Mouse (Mus musculus) midbrain, postnatal 0 days (tissue): ENCODE measurements around the gene Ssbp2. TPM values are rescaled to one million over a fixed set of nuclear protein-coding genes. Genes with fewer than 3 reads are reported as not detected.

Experiments
- ATAC-seq: fragments of 200-750 bp; cut with Nextera tagmentation; 2 replicates; pipeline ENCODE4 v1.8.0; 2017; ENCODE audit warnings: moderate number of reproducible peaks, mild to moderate bottlenecking, moderate TSS enrichment, moderate library complexity; ENCODE audit not compliant: low FRiP score
- DNase-seq: peaks from one replicate; pipeline ENCODE4 v3.0.0-alpha.2; 2015; ENCODE audit warnings: low spot score
- H3K27ac ChIP-seq: fragments of 300-500 bp; sonication (generic); 2 replicates; pipeline ENCODE4 v1.5.1; 2014; ENCODE audit warnings: low read depth, mild to moderate bottlenecking, low read length, mixed read lengths
- H3K27me3 ChIP-seq: fragments of 300-500 bp; sonication (generic); 2 replicates; pipeline ENCODE4 v1.6.1; 2014; ENCODE audit warnings: low read length, control low read depth, mixed read lengths; ENCODE audit not compliant: insufficient read depth
- H3K36me3 ChIP-seq: fragments of 300-500 bp; sonication (generic); 2 replicates; pipeline ENCODE4 v1.6.1; 2014; ENCODE audit warnings: low read length, control low read depth, mixed read lengths; ENCODE audit not compliant: insufficient read depth
- H3K4me1 ChIP-seq: fragments of 300-500 bp; sonication (generic); 2 replicates; pipeline ENCODE4 v1.6.1; 2014; ENCODE audit warnings: mild to moderate bottlenecking, control low read depth, antibody characterized with exemption, low read length, mixed read lengths; ENCODE audit not compliant: insufficient read depth
- H3K4me2 ChIP-seq: fragments of 300-500 bp; sonication (generic); 2 replicates; pipeline ENCODE4 v1.6.1; 2014; ENCODE audit warnings: low read depth, mild to moderate bottlenecking, low read length, mixed read lengths; ENCODE audit not compliant: poor library complexity, severe bottlenecking
- H3K4me3 ChIP-seq: fragments of 300-500 bp; sonication (generic); 2 replicates; pipeline ENCODE4 v1.5.1; 2014; ENCODE audit warnings: low read depth, mild to moderate bottlenecking, low read length, moderate library complexity
- H3K9ac ChIP-seq: fragments of 300-500 bp; sonication (generic); replicated peaks from 2 replicates; pipeline ENCODE4 v1.6.1; 2014; ENCODE audit warnings: mild to moderate bottlenecking, low read length, moderate library complexity, mixed read lengths; ENCODE audit not compliant: poor library complexity, severe bottlenecking
- H3K9me3 ChIP-seq: fragments of 300-500 bp; sonication (generic); 2 replicates; pipeline ENCODE4 v1.6.1; 2016; ENCODE audit warnings: low read length, control low read depth
- CTCF ChIP-seq: IDR thresholded peaks from 2 replicates; pipeline ENCODE4 v1.5.1; 2016; ENCODE audit warnings: antibody characterized with exemption, mild to moderate bottlenecking
- WGBS: fragments of 180-500 bp; shearing (Covaris S2); extraction: QIAGEN DNeasy Blood & Tissue Kit; methylation state at CpG from one replicate; pipeline ENCODE4 v1.1.7; 2014; 5-methylcytosine and 5-hydroxymethylcytosine counted together
- polyA plus RNA-seq: library from polyadenylated mRNA; unstranded; fragments of >200 nt; fragmentation: Nextera tagmentation; extraction: Ambion mirVana; gene quantifications from 2 replicates; pipeline ENCODE4 v1.2.1, GENCODE M21; 2015
- total RNA-seq: library from RNA; depleted of rRNA; stranded (reverse); fragments of >200 nt; gene quantifications from 2 replicates; pipeline ENCODE4 v1.2.3, GENCODE M21; 2014

Gene Ssbp2
- total and polyA plus RNA-seq, 2 experiments from 2014 or later = 156 to 167 TPM

DNA sequence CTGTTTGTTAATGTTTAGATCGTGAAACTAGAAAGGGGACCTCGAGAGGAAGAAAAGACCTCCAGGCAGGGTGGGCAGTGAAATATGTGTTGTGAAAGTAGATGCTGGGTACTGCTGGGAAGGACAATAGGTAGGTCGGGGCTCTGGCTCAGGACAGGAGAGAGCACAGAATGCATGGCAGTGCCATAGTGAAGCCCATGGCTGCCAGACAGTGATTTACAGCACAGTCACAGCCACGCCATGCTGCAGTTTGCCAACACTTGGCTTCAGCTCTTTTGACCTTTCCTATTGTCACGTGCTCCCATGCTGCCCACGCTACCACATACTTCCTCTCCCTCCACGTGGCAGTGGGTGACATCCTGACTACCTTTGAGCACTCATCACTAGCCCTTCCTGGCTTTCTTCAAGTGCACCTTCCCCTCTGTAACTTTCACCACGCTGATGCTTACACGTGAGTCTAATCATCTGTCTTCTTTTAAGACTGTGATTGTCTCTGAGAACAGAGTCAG is 171.3 kb downstream of the Ssbp2 start:
- H3K4me1 ChIP-seq = no peaks in the 10 kb centered on the region

DNA sequence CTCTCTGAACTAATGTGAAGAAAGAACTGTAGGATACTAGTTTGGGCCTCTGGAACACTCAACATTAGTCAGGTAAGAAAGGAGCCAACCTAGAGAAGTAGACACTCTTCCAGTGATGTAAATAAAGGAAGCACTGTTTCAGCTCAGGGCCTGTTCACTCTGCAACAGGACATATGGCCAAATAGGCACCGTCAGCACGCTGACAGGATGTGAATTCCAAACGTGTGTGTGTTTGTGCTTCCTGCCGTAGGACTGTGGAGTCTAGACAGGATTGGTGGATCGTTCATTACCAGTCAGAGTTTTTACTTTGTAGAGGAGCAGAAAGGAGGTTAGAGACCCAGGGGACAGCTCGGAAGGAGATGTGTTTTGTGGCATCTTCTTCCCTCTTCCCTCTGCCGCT is 174.0 kb downstream of the Ssbp2 start:
- H3K4me3 ChIP-seq = no peak overlapping the region
- no peak overlapping the region for H3K9ac ChIP-seq
- ATAC-seq = no peak
- H3K4me1 ChIP-seq = no peaks in the 10 kb centered on the region
- no peaks in the 10 kb centered on the region for H3K27me3 ChIP-seq
- no peaks in the 10 kb centered on the region for H3K9me3 ChIP-seq
- WGBS = 76% methylated on average over 7 of the region's 7 CpGs
- TF ChIP-seq CTCF = no peak
- no peaks in the 10 kb centered on the region for H3K36me3 ChIP-seq
- no peak overlapping the region for H3K4me2 ChIP-seq
- H3K27ac ChIP-seq = no peak overlapping the region
- DNase-seq = no peak

More for the DNA sequence above, 171.3 kb downstream of the Ssbp2 start:
- WGBS = 75% methylated on average over 9 of the region's 9 CpGs
- Histone ChIP-seq H3K27me3 (no peaks in the 10 kb centered on the region), H3K27ac (no peak overlapping the region), H3K4me2 (no peak overlapping the region), H3K9ac (no peak overlapping the region), H3K9me3 (no peaks in the 10 kb centered on the region), H3K36me3 (no peaks in the 10 kb centered on the region), H3K4me3 (no peak overlapping the region)
- ATAC-seq = no peak
- no peak for DNase-seq
- no peak for TF ChIP-seq CTCF

DNA sequence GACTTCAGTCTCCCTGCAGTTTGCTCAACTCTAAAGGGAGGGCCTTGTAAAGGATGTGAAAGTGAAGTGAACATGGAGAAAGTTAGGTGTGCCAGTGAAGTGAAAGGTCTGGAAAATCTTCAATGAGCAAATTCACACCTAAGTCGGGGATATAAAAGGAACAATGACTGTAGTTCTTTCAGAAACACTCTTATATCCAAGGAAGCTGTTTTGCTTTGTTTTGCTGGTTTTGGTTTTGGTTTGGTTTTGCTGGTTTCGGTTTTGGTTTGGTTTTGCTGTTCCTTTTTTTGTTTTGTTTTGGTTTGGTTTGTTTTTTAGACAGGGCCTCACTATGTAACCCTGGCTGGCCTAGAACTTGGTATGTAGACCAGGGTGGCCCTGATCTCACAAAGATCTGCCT is 175.9 kb downstream of the Ssbp2 start:
- Histone ChIP-seq H3K4me2 (no peak overlapping the region), H3K27ac (no peak overlapping the region), H3K27me3 (no peaks in the 10 kb centered on the region), H3K4me3 (no peak overlapping the region), H3K36me3 (no peaks in the 10 kb centered on the region), H3K9me3 (no peaks in the 10 kb centered on the region), H3K9ac (no peak overlapping the region), H3K4me1 (no peaks in the 10 kb centered on the region)
- no peak for ATAC-seq
- TF ChIP-seq CTCF = no peak
- no peak for DNase-seq
- WGBS = 89% methylated on average over 2 of the region's 2 CpGs

DNA sequence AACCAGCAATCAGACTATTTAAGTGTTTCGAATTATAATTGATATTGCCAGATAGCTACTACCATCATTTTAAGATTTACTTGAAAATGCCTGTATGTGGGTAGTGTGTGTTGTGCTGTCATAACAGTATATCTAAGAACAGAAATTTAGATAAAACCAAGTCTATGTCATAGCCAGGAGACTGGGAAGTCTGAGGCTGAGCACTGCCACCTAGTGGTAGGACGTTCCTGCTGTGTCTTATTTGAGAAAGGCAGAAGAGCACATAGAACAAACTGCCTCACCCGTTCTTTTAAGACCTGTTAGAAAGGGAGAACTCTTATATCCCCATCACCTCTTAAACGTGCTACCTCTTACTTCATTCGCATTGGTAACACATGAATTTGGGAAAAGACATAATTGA is 176.7 kb downstream of the Ssbp2 start:
- no peak overlapping the region for H3K27ac ChIP-seq
- H3K9me3 ChIP-seq = no peaks in the 10 kb centered on the region
- 20% methylated on average over 5 of the region's 5 CpGs for WGBS
- no peaks in the 10 kb centered on the region for H3K36me3 ChIP-seq
- H3K4me3 ChIP-seq = no peak overlapping the region
- peak; percentile 84; the same call in 1 of the 2 replicates for ATAC-seq
- H3K4me1 ChIP-seq = no peaks in the 10 kb centered on the region
- no peaks in the 10 kb centered on the region for H3K27me3 ChIP-seq
- DNase-seq = peak; percentile 93
- H3K9ac ChIP-seq = no peak overlapping the region
- H3K4me2 ChIP-seq = no peak overlapping the region
- TF ChIP-seq CTCF = peak; percentile 97

DNA sequence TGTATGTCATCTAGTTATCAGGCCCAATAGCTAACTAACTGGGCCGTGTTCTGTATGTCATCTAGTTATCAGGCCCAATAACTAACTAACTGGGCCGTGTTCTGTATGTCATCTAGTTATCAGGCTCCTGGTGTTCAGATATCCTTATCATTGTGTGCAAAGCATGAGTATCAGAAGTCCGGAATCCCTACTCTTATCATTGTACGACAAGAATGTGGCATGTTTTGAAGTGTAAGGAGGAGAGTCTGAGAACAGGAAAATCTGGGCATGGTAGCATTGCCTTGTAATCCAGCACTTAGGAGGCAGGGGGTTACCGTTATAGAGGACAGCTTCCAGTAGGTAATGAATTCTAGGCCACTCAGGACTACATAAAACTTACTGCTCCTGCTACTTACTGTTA is 178.8 kb downstream of the Ssbp2 start:
- no peak for ATAC-seq
- no peak for TF ChIP-seq CTCF
- H3K9ac ChIP-seq = no peak overlapping the region

DNA sequence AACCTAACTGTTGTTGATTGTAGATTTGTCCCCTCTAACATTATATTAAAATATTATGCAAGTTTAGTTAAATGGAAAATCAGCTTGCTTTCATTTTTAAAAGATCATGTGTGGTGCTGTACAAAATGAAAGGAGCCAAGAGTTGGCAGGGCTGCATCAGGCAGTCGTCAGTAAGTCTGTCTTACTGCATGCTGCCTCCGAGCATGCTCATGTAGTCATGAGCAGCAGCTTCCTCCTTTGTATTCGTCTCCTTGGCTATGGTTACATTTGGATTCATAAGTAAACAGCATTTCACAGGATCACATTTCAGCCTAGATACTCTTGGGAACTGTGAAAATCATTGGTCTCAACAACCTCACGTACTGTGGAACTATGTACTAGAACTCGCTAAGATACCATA is 180.1 kb downstream of the Ssbp2 start:
- H3K36me3 ChIP-seq = no peaks in the 10 kb centered on the region
- no peak for DNase-seq
- no peaks in the 10 kb centered on the region for H3K27me3 ChIP-seq
- H3K9ac ChIP-seq = no peak overlapping the region
- H3K4me2 ChIP-seq = no peak overlapping the region
- no peaks in the 10 kb centered on the region for H3K9me3 ChIP-seq
- 68% methylated on average over 5 of the region's 5 CpGs for WGBS
- no peak for ATAC-seq
- H3K4me1 ChIP-seq = no peaks in the 10 kb centered on the region
- no peak for TF ChIP-seq CTCF
- no peak overlapping the region for H3K27ac ChIP-seq
- H3K4me3 ChIP-seq = no peak overlapping the region

More for the DNA sequence above, 178.8 kb downstream of the Ssbp2 start:
- no peak overlapping the region for H3K4me2 ChIP-seq
- H3K9me3 ChIP-seq = no peaks in the 10 kb centered on the region
- H3K27ac ChIP-seq = no peak overlapping the region
- 89% methylated on average over 5 of the region's 5 CpGs for WGBS
- H3K36me3 ChIP-seq = no peaks in the 10 kb centered on the region
- H3K4me3 ChIP-seq = no peak overlapping the region
- no peaks in the 10 kb centered on the region for H3K4me1 ChIP-seq
- no peaks in the 10 kb centered on the region for H3K27me3 ChIP-seq
- DNase-seq = no peak
